Mouse (Mus musculus): Measurements from ENCODE around the gene Mex3a. TPM values are rescaled to one million over a fixed set of nuclear protein-coding genes. Genes with fewer than 3 reads are reported as not detected.
A peak's percentile ranks its signal among the peaks of the same experiment; 100 is the strongest.

Gene Mex3a
- polyA plus RNA-seq, 1 experiment from 2014 or later, result 7.3 TPM

- H3K9me3 ChIP-seq (ENCODE audit: control insufficient read depth, low read length), result no peaks in the 10 kb centered on the region
- no peak overlapping the region for H3K9ac ChIP-seq (ENCODE audit: low read depth, low read length)
- no peak overlapping the region for H3K27ac ChIP-seq (ENCODE audit: low read length)
- peaks cover 8% of the 10 kb centered on the region; the same call in 1 of the 2 replicates for H3K36me3 ChIP-seq (ENCODE audit: control insufficient read depth, insufficient read depth, low read length)
- no peak overlapping the region for H3K4me2 ChIP-seq (ENCODE audit: low read depth, low read length)
- 92% methylated on average over 6 of the region's 6 CpGs for WGBS
- H3K27me3 ChIP-seq (replicated peaks; ENCODE audit: control insufficient read depth, insufficient read depth, low read length), result no peaks in the 10 kb centered on the region
- no peak overlapping the region for H3K4me3 ChIP-seq (ENCODE audit: low read length)
- ATAC-seq, result no peak
- peaks cover 25% of the 10 kb centered on the region for H3K4me1 ChIP-seq (ENCODE audit: control insufficient read depth, insufficient read depth, low read length)
Observed at GRCm38 (mm10) chr3:88555731-88556130, 23.5 kb downstream of the Mex3a start.

DNA sequence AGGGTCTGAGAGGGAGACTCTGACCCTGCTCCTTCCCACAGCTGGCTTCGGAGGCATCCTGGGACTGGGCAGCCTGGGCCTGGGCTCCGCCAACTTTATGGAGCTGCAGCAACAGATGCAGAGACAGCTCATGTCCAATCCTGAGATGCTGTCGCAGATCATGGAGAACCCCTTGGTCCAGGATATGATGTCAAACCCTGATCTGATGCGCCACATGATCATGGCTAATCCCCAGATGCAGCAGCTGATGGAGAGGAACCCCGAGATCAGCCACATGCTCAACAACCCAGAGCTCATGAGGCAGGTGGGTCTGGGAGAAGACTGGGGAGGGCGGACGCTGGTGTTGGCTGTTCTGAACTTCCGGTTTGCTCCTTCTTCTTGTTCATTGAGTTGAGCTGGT, 24.4 kb downstream of the Mex3a start:
- no peaks in the 10 kb centered on the region for H3K27me3 ChIP-seq (replicated peaks; ENCODE audit: control insufficient read depth, insufficient read depth, low read length)
- H3K4me1 ChIP-seq (ENCODE audit: control insufficient read depth, insufficient read depth, low read length), result peaks cover 21% of the 10 kb centered on the region
- H3K4me3 ChIP-seq (ENCODE audit: low read length), result no peak overlapping the region
- H3K4me2 ChIP-seq (ENCODE audit: low read depth, low read length), result no peak overlapping the region
- 96% methylated on average over 8 of the region's 8 CpGs for WGBS
- H3K36me3 ChIP-seq (ENCODE audit: control insufficient read depth, insufficient read depth, low read length), result peaks cover 14% of the 10 kb centered on the region; the same call in 1 of the 2 replicates
- H3K27ac ChIP-seq (ENCODE audit: low read length), result no peak overlapping the region
- no peak for ATAC-seq
- H3K9me3 ChIP-seq (ENCODE audit: control insufficient read depth, low read length), result no peaks in the 10 kb centered on the region
- H3K9ac ChIP-seq (ENCODE audit: low read depth, low read length), result no peak overlapping the region

- no peak for ATAC-seq
- no peak overlapping the region for H3K4me3 ChIP-seq (ENCODE audit: low read length)
- no peaks in the 10 kb centered on the region for H3K27me3 ChIP-seq (replicated peaks; ENCODE audit: control insufficient read depth, insufficient read depth, low read length)
- H3K4me1 ChIP-seq (ENCODE audit: control insufficient read depth, insufficient read depth, low read length), result peaks cover 12% of the 10 kb centered on the region
- no peak overlapping the region for H3K4me2 ChIP-seq (ENCODE audit: low read depth, low read length)
- peaks cover 34% of the 10 kb centered on the region for H3K36me3 ChIP-seq (ENCODE audit: control insufficient read depth, insufficient read depth, low read length)
- 93% methylated on average over 9 of the region's 9 CpGs for WGBS
- no peaks in the 10 kb centered on the region for H3K9me3 ChIP-seq (ENCODE audit: control insufficient read depth, low read length)
- H3K27ac ChIP-seq (ENCODE audit: low read length), result no peak overlapping the region
- H3K9ac ChIP-seq (ENCODE audit: low read depth, low read length), result no peak overlapping the region
Observed at GRCm38 (mm10) chr3:88559596-88559995, 27.4 kb downstream of the Mex3a start.

GRCm38 (mm10) chr3:88561989-88562388, 29.8 kb downstream of the Mex3a start:
- no peak overlapping the region for H3K27ac ChIP-seq (ENCODE audit: low read length)
- H3K9ac ChIP-seq (ENCODE audit: low read depth, low read length), result no peak overlapping the region
- H3K27me3 ChIP-seq (replicated peaks; ENCODE audit: control insufficient read depth, insufficient read depth, low read length), result no peaks in the 10 kb centered on the region
- 71% methylated on average over 4 of the region's 4 CpGs for WGBS
- H3K9me3 ChIP-seq (ENCODE audit: control insufficient read depth, low read length), result no peaks in the 10 kb centered on the region
- H3K4me2 ChIP-seq (ENCODE audit: low read depth, low read length), result no peak overlapping the region
- ATAC-seq, result no peak
- peaks cover 35% of the 10 kb centered on the region for H3K36me3 ChIP-seq (ENCODE audit: control insufficient read depth, insufficient read depth, low read length)
- peaks cover 8% of the 10 kb centered on the region; the same call in 1 of the 2 replicates for H3K4me1 ChIP-seq (ENCODE audit: control insufficient read depth, insufficient read depth, low read length)
- H3K4me3 ChIP-seq (ENCODE audit: low read length), result no peak overlapping the region

- Histone ChIP-seq H3K4me3 (ENCODE audit: low read length) (no peak overlapping the region), H3K4me1 (ENCODE audit: control insufficient read depth, insufficient read depth, low read length) (peaks cover 8% of the 10 kb centered on the region; the same call in 1 of the 2 replicates), H3K9me3 (ENCODE audit: control insufficient read depth, low read length) (no peaks in the 10 kb centered on the region), H3K27ac (ENCODE audit: low read length) (no peak overlapping the region), H3K4me2 (ENCODE audit: low read depth, low read length) (no peak overlapping the region), H3K36me3 (ENCODE audit: control insufficient read depth, insufficient read depth, low read length) (peaks cover 44% of the 10 kb centered on the region), H3K9ac (ENCODE audit: low read depth, low read length) (no peak overlapping the region), H3K27me3 (replicated peaks; ENCODE audit: control insufficient read depth, insufficient read depth, low read length) (no peaks in the 10 kb centered on the region)
- ATAC-seq, result no peak
- WGBS, result 63% methylated on average over 4 of the region's 4 CpGs
Observed at GRCm38 (mm10) chr3:88563442-88563841, 31.2 kb downstream of the Mex3a start.

GRCm38 (mm10) chr3:88563966-88564365, 31.8 kb downstream of the Mex3a start:
- peaks cover 46% of the 10 kb centered on the region for H3K36me3 ChIP-seq (ENCODE audit: control insufficient read depth, insufficient read depth, low read length)
- H3K9me3 ChIP-seq (ENCODE audit: control insufficient read depth, low read length), result no peaks in the 10 kb centered on the region
- no peak overlapping the region for H3K4me2 ChIP-seq (ENCODE audit: low read depth, low read length)
- H3K27me3 ChIP-seq (replicated peaks; ENCODE audit: control insufficient read depth, insufficient read depth, low read length), result no peaks in the 10 kb centered on the region
- no peak overlapping the region for H3K27ac ChIP-seq (ENCODE audit: low read length)
- 81% methylated on average over 7 of the region's 7 CpGs for WGBS
- no peak for ATAC-seq
- no peak overlapping the region for H3K4me3 ChIP-seq (ENCODE audit: low read length)
- H3K4me1 ChIP-seq (ENCODE audit: control insufficient read depth, insufficient read depth, low read length), result peaks cover 8% of the 10 kb centered on the region; the same call in 1 of the 2 replicates
- H3K9ac ChIP-seq (ENCODE audit: low read depth, low read length), result no peak overlapping the region

GRCm38 (mm10) chr3:88566116-88566515, 33.9 kb downstream of the Mex3a start:
- Histone ChIP-seq H3K4me1 (ENCODE audit: control insufficient read depth, insufficient read depth, low read length) (peaks cover 8% of the 10 kb centered on the region; the same call in 1 of the 2 replicates), H3K36me3 (ENCODE audit: control insufficient read depth, insufficient read depth, low read length) (peaks cover 42% of the 10 kb centered on the region), H3K4me3 (ENCODE audit: low read length) (no peak overlapping the region), H3K27me3 (replicated peaks; ENCODE audit: control insufficient read depth, insufficient read depth, low read length) (no peaks in the 10 kb centered on the region), H3K4me2 (ENCODE audit: low read depth, low read length) (no peak overlapping the region), H3K9me3 (ENCODE audit: control insufficient read depth, low read length) (no peaks in the 10 kb centered on the region), H3K27ac (ENCODE audit: low read length) (peak overlapping the region; percentile 71), H3K9ac (ENCODE audit: low read depth, low read length) (no peak overlapping the region)
- ATAC-seq, result 0 out of 2 replicates have a peak, but pooled peaks have one; percentile 4
- WGBS, result 91% methylated on average over 3 of the region's 3 CpGs

DNA sequence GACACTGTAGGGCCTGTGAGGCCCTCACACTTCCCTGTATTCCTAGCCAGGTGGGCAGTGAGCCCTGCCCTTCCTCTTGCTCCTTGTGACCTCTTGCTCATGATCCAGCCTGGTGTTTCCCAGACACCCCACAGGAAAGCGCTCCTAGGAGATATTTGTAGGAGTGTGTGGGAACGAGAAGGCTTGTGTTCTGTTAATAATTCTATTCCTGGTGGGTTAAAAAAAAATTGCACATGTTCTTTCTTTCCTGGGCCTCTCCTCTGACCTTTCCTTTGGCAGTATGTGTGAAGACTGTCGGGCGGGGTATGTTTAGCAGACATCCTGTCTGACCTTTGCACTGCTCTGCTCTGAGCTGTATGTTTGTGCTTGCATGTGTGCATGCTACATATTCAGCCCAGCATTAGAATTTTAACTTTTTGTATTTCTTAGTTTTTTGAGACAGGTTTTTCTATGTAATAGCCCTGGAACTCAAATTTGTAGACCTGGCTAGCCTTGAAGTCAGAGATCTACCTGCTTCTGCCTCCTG, 34.4 kb downstream of the Mex3a start:
- H3K9me3 ChIP-seq (ENCODE audit: control insufficient read depth, low read length), result no peaks in the 10 kb centered on the region
- H3K4me3 ChIP-seq (ENCODE audit: low read length), result no peak overlapping the region
- ATAC-seq, result peak; percentile 73
- H3K27me3 ChIP-seq (replicated peaks; ENCODE audit: control insufficient read depth, insufficient read depth, low read length), result no peaks in the 10 kb centered on the region
- peak overlapping the region; percentile 71 for H3K27ac ChIP-seq (ENCODE audit: low read length)
- no peak overlapping the region for H3K9ac ChIP-seq (ENCODE audit: low read depth, low read length)
- peaks cover 8% of the 10 kb centered on the region; the same call in 1 of the 2 replicates for H3K4me1 ChIP-seq (ENCODE audit: control insufficient read depth, insufficient read depth, low read length)
- WGBS, result 59% methylated on average over 4 of the region's 4 CpGs
- H3K36me3 ChIP-seq (ENCODE audit: control insufficient read depth, insufficient read depth, low read length), result peaks cover 38% of the 10 kb centered on the region
- no peak overlapping the region for H3K4me2 ChIP-seq (ENCODE audit: low read depth, low read length)

DNA sequence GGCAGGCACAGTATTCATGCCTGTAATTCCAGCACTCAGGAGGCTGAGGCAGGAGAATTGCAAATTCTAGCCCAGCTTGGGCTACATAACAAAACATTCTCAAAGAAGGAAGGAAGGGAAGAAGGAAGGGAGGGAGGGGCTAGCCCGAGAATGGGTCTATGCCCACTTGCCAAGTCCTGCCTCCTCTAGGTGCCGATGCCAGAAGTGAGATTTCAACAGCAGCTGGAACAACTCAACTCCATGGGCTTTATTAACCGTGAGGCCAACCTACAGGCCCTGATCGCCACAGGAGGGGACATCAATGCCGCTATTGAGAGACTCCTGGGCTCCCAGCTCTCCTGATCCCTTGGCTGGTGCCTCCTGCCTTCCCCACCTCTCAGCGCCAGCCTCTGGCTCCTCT, 35.7 kb downstream of the Mex3a start:
- no peaks in the 10 kb centered on the region for H3K9me3 ChIP-seq (ENCODE audit: control insufficient read depth, low read length)
- H3K27ac ChIP-seq (ENCODE audit: low read length), result peak overlapping the region; percentile 74; the same call in 1 of the 2 replicates
- no peaks in the 10 kb centered on the region for H3K27me3 ChIP-seq (replicated peaks; ENCODE audit: control insufficient read depth, insufficient read depth, low read length)
- H3K9ac ChIP-seq (ENCODE audit: low read depth, low read length), result no peak overlapping the region
- H3K4me1 ChIP-seq (ENCODE audit: control insufficient read depth, insufficient read depth, low read length), result peaks cover 8% of the 10 kb centered on the region; the same call in 1 of the 2 replicates
- ATAC-seq, result no peak
- no peak overlapping the region for H3K4me3 ChIP-seq (ENCODE audit: low read length)
- 92% methylated on average over 6 of the region's 6 CpGs for WGBS
- no peak overlapping the region for H3K4me2 ChIP-seq (ENCODE audit: low read depth, low read length)
- H3K36me3 ChIP-seq (ENCODE audit: control insufficient read depth, insufficient read depth, low read length), result peaks cover 33% of the 10 kb centered on the region

DNA sequence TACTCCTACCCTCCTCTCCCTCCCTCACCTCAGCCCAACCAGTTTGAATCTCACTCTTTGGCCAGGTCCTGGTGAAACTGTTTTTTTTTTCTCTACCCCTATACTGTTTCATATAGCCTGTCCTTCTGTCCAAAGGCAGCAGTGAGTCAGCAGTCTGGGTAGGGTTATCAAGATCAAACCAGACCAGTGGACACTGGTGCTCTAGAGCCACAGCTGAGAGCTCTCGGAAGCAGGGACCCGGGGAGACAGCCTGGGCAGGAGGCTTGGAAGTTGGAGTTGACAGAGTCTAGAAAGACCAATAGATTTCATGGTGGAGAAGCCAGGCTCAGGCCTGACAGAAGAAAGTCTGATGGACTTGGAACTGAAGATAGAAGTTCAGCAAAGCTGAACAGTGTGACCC, 36.4 kb downstream of the Mex3a start:
- Histone ChIP-seq H3K4me2 (ENCODE audit: low read depth, low read length) (no peak overlapping the region), H3K27me3 (replicated peaks; ENCODE audit: control insufficient read depth, insufficient read depth, low read length) (no peaks in the 10 kb centered on the region), H3K9ac (ENCODE audit: low read depth, low read length) (no peak overlapping the region), H3K27ac (ENCODE audit: low read length) (peak overlapping the region; percentile 74), H3K9me3 (ENCODE audit: control insufficient read depth, low read length) (no peaks in the 10 kb centered on the region), H3K4me1 (ENCODE audit: control insufficient read depth, insufficient read depth, low read length) (peaks cover 8% of the 10 kb centered on the region; the same call in 1 of the 2 replicates), H3K36me3 (ENCODE audit: control insufficient read depth, insufficient read depth, low read length) (peaks cover 27% of the 10 kb centered on the region), H3K4me3 (ENCODE audit: low read length) (no peak overlapping the region)
- peak; percentile 45 for ATAC-seq
- WGBS, result 94% methylated on average over 2 of the region's 2 CpGs
